Mouse (Mus musculus) testis, postnatal 10 days (tissue): ENCODE measurements around the gene Tsen54.

Source experiments
- DNase-seq: peaks from one replicate; pipeline ENCODE4 v3.0.0; 2021; ENCODE audit warnings: low spot score

The Tsen54 gene

GRCm38 (mm10) chr11:115803072-115803709 is 11.3 kb upstream of the Tsen54 start:
- no peak for DNase-seq

DNA sequence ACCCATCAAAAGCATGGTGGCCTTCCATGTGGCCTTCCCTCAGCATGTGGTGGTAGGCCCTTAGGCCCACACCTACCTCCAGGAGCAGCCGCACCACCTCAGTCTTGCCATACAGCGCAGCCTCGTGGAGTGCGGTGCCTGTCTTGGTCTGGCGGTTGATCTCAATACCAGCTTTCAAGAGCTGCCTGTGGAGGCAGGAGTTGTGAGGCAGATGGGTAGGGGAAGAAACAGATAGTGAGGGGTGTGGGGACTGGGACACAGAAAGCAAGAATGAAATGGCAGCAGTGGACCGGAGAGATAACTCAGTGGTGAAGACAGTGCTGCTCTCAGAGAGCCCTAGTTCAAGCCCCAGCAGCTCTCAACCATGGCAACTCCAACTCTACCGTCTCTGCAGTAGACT is 9.5 kb upstream of the Tsen54 start:
- no peak for DNase-seq

- DNase-seq: no peak
Measured at GRCm38 (mm10) chr11:115806154-115806553, 8.4 kb upstream of the Tsen54 start.

GRCm38 (mm10) chr11:115807306-115807705 is 7.2 kb upstream of the Tsen54 start:
- DNase-seq: no peak

- no peak for DNase-seq
Measured at GRCm38 (mm10) chr11:115807971-115808370, 6.6 kb upstream of the Tsen54 start.

GRCm38 (mm10) chr11:115808696-115809310 is 5.7 kb upstream of the Tsen54 start:
- peak; percentile 73 for DNase-seq

DNA sequence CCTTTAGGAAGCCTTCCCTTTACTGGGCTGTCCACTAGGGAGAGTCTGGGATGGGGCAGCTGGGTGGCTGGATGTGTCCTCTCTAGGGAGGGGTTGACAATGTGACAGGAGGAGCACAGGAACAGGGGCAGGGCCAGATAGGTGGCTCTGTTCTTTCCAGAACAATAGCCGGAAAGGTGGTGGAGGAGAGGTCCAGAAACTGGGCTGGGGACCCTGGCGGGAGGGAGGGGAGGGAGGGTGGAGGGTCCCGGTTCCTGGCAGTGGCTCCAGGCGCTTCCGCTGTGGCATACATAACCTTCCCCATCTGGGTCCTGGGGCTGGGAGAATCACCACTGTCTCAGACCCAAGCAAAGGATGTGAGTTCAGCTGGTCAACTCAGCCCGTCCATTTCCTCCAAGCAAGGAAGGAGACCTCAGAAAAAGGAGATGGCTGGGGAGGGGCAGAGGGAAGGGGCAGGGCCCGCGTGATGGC is 5.2 kb upstream of the Tsen54 start:
- DNase-seq: no peak

GRCm38 (mm10) chr11:115810377-115810776 is 4.1 kb upstream of the Tsen54 start:
- DNase-seq: peak; percentile 78

- no peak for DNase-seq
Measured at GRCm38 (mm10) chr11:115811381-115812093, 3.0 kb upstream of the Tsen54 start.

- DNase-seq: no peak
Measured at GRCm38 (mm10) chr11:115812095-115812494, 2.4 kb upstream of the Tsen54 start.

GRCm38 (mm10) chr11:115812533-115813420 is 1.7 kb upstream of the Tsen54 start:
- DNase-seq: peak; percentile 68

DNA sequence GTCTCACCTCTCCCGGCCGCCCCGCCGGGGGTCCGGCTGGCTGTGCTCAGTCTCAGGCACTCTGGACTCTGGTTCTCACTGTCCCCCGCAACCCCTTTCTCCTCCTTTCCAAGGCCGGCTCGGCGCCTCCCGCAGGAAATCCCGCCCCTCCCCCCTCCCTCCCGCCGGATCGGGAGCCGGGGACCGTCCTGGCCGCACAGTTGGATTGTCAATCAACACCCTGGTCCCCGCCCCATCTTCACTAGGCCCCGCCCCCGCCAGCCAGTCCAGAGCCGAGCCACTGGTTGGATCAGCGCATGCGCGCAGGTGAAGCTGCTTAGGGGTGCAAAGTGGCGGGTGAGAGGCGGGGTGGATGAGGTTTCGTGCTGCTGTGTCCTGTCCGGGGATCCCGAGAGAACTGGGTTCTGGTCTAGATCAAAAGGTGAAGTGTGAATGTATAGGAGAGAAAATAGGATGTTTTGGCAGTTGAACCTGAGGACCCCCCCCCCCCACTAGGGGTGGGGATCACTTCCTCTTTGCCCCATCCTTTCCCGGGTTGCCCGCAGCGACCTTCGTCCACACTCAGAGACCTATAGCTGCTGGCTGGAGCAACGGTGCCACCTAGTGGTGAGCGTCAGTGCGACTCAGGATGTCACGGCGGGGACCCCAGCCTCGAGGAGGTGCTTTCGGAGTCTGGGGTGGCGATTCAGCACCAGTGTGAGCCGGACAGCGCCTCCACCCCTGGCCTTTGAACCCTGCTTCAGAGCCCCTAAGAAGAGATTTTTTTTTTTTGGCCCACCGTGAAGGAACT is 822 bp upstream of the Tsen54 start, which contains the start of gene Caskin2:
Caskin2 (minus strand) TSS at position 133 of the 790 bp plus-strand sequence.
- DNase-seq: peak; percentile 98

GRCm38 (mm10) chr11:115817331-115817730 is 2.8 kb downstream of the Tsen54 start:
- DNase-seq: no peak

- no peak for DNase-seq
Measured at GRCm38 (mm10) chr11:115819915-115820623, 5.5 kb downstream of the Tsen54 start.

- DNase-seq: no peak
Measured at GRCm38 (mm10) chr11:115821001-115821400, 6.5 kb downstream of the Tsen54 start.

DNA sequence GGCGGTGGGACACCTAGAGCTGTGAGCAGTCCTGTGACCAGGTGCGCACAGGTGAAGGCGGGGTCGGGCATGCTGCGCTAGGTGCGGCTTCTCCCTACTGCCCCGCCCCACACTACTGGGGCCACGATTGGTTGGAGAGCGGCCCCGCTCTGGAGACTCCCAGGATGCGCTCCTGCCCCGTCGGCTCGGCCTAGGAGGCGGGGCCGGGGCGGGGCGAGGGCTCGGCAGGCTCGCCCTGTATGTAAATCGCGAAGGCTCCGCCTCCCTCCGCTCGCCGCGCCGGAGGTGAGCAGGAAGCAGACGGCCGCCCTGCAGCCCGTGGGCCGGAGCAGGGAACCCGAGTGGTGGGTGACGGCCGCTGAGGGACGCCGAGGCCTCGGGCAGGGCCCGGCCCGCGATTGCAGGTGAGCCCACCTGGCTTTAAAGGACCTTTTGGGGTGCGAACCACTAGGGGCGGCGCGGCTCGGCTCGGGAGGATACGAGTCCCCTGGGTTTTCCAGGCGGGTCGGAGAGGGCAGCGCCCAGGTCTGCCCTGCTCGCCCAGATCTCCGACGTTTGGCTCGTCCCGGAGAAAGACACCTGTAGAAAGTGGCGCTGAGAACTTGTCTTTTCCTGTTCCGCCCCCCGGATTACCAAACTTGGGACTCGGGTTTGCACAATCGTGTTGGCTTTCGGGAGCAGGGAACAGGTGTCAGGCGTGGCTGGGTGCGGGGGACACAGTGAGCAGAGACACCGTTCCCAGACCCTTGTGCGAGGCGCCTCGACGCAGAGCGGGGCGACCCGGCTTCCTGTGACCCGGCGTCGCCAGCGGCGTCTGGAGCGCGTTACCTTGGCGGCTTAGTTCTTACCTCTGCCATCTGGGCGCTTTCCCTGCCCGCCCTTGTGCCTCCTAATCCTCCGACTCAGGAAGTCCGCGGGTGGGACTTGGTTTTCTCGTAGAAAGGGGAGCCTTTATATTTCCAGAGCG is 9.5 kb downstream of the Tsen54 start, which contains the start of gene Llgl2:
Llgl2 (plus strand) TSS at position 276 of the 967 bp plus-strand sequence.
- DNase-seq: peak; percentile 94

DNA sequence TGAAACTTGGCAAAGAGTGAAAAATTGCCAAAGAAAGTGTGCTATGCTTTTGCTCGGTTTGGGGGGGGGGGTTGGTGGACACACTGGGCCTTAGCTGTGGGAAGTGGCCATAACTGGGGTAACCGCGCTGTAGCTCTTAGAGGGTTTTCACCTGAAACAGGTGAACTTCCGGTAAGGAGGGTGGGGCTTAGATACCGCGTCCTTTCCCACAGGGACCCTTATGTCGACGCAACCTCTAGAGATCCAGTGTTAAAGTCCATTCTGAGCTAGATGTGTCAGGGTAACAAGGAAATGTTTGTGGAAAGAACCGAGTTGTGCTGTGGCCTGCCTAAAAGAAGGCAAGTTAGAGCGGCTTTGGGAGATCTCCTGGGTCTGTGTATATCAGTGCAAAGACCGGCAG is 10.3 kb downstream of the Tsen54 start:
- DNase-seq: no peak

- no peak for DNase-seq
Measured at GRCm38 (mm10) chr11:115826487-115826886, 12.0 kb downstream of the Tsen54 start.

- no peak for DNase-seq
Measured at GRCm38 (mm10) chr11:115827624-115828023, 13.1 kb downstream of the Tsen54 start.
